Mouse (Mus musculus) MEL (cell line): ENCODE results near the gene Nat9.

Experiments
- BHLHE40 ChIP-seq: IDR thresholded peaks from 2 replicates; pipeline ENCODE4 v1.6.1; 2012; ENCODE audit warnings: low read depth, mild to moderate bottlenecking, inconsistent platforms, low read length, improper control_type of control experiment, borderline replicate concordance
- CTCF ChIP-seq, 3 experiments: IDR thresholded peaks in 2 of 3; conservative IDR thresholded peaks in 1 of 3; 2 replicates each; pipeline ENCODE4 v1.5.1; 2011 to 2012; ENCODE audit warnings: low read length in 3 of 3, low read depth in 2 of 3, mild to moderate bottlenecking in 2 of 3, improper control_type of control experiment in 1 of 3, inconsistent platforms in 1 of 3, mixed read lengths in 1 of 3, moderate library complexity in 1 of 3; ENCODE audit not compliant: control insufficient read depth in 1 of 3, insufficient read depth in 1 of 3, poor library complexity in 1 of 3, severe bottlenecking in 1 of 3
- EP300 ChIP-seq, 2 experiments: IDR thresholded peaks; 2 replicates each; pipeline ENCODE4 v1.6.1; 2011; ENCODE audit warnings: improper control_type of control experiment in 2 of 2, low read length in 2 of 2, low read depth in 1 of 2, mild to moderate bottlenecking in 1 of 2
- HCFC1 ChIP-seq: IDR thresholded peaks from 2 replicates; pipeline ENCODE4 v1.6.1; 2012; ENCODE audit warnings: low read depth, mild to moderate bottlenecking, inconsistent platforms, low read length, improper control_type of control experiment, moderate library complexity
- MAFK ChIP-seq: IDR thresholded peaks from 2 replicates; pipeline ENCODE4 v1.6.1; 2011; ENCODE audit warnings: low read depth, mild to moderate bottlenecking, low read length, improper control_type of control experiment, borderline replicate concordance
- MAX ChIP-seq: IDR thresholded peaks from 2 replicates; pipeline ENCODE4 v1.6.1; 2011; ENCODE audit warnings: low read length, improper control_type of control experiment
- MXI1 ChIP-seq: IDR thresholded peaks from 2 replicates; pipeline ENCODE4 v1.6.1; 2011; ENCODE audit warnings: mild to moderate bottlenecking, low read depth, low read length, improper control_type of control experiment
- NRF1 ChIP-seq: IDR thresholded peaks from 2 replicates; pipeline ENCODE4 v1.6.1; 2014; ENCODE audit warnings: low read depth, mild to moderate bottlenecking, inconsistent platforms, low read length, improper control_type of control experiment, moderate library complexity; ENCODE audit not compliant: poor library complexity, insufficient read depth, severe bottlenecking
- POLR2A ChIP-seq, 2 experiments: IDR thresholded peaks; 2 replicates each; pipeline ENCODE4 v1.6.1; 2011 to 2012; ENCODE audit warnings: low read length in 2 of 2, mild to moderate bottlenecking in 2 of 2, control low read depth in 1 of 2, improper control_type of control experiment in 1 of 2, low read depth in 1 of 2, moderate library complexity in 1 of 2; ENCODE audit not compliant: control insufficient read depth in 1 of 2, insufficient read depth in 1 of 2, poor library complexity in 1 of 2
- POLR2AphosphoS5 ChIP-seq: IDR thresholded peaks from 2 replicates; pipeline ENCODE4 v1.6.1; 2012; ENCODE audit warnings: low read depth, borderline replicate concordance, mild to moderate bottlenecking, inconsistent platforms, low read length, moderate library complexity, mixed read lengths
- TAL1 ChIP-seq: IDR thresholded peaks from 2 replicates; pipeline ENCODE4 v1.6.1; 2012; ENCODE audit warnings: mild to moderate bottlenecking, inconsistent platforms, low read length, moderate library complexity, mixed read lengths
- TCF12 ChIP-seq: IDR thresholded peaks from 2 replicates; pipeline ENCODE4 v1.6.1; 2014; ENCODE audit warnings: low read depth, mild to moderate bottlenecking, inconsistent platforms, low read length, improper control_type of control experiment, moderate library complexity
- USF1 ChIP-seq: IDR thresholded peaks from 2 replicates; pipeline ENCODE4 v1.6.1; 2014; ENCODE audit warnings: low read depth, mild to moderate bottlenecking, inconsistent platforms, low read length, improper control_type of control experiment, moderate library complexity
- ZC3H11A ChIP-seq: IDR thresholded peaks from 2 replicates; pipeline ENCODE4 v1.6.1; 2012; ENCODE audit warnings: low read depth, mild to moderate bottlenecking, inconsistent platforms, low read length, improper control_type of control experiment

DNA sequence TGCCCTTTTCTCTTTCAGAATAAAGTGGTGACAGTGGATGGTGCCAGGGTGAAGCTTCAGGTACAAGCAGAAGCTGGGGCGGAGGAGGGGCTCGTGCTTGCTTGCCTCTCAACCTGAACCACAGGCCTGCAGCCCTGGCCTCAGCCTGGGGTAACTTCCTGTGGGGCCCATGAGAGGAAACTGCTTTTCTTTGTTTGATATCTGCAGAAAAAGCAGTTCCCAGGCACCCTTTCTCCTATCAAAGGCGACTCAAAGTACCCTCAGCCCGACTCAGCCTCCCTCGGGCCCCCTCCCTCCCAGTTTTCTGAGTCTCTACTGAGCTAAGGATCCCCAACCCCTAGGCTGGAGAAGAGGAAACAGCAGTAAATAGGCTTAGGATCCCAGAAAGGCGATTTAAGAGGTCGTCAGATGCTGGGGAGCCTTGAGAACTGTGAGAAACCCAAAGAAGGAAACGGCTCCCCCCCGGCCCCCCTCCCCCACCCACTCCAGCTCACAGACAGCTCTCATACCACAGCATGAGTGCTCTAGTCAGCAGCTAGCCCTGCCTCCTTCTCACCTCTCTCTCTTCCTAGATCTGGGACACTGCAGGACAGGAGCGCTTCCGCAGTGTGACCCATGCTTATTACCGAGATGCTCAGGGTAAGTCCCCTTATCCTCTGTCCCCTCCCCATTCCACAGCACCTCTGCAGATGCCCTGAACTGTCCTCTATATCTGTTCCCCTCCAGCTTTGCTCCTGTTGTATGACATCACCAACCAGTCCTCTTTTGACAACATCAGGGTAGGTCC, 29.5 kb downstream of the Nat9 start:
- TF ChIP-seq MXI1 (peak; percentile 54; the same call in 1 of the 2 replicates), ZC3H11A (no peak), CTCF (IDR thresholded peaks at IDR 0.05 in 2 of 3, conservative IDR thresholded peaks at IDR 0.05 in 1 of 3; ENCODE audit: control insufficient read depth in 1 of 3, insufficient read depth in 1 of 3, low read depth in 2 of 3, low read length in 3 of 3, poor library complexity in 1 of 3, severe bottlenecking in 1 of 3) (no peak), USF1 (no peak), MAFK (no peak), EP300 (IDR thresholded peaks at IDR 0.05; ENCODE audit: low read depth in 1 of 2, low read length in 2 of 2) (peak; percentile 44 to 67; a peak in 3 of 4 replicates), MAX (peak; percentile 8; the same call in 1 of the 2 replicates), HCFC1 (peak; percentile 51; the same call in 1 of the 2 replicates), TAL1 (no peak), NRF1 (no peak), TCF12 (peak; percentile 54; the same call in 1 of the 2 replicates), BHLHE40 (0 out of 2 replicates have a peak, but pooled peaks have one; percentile 40), POLR2A (IDR thresholded peaks at IDR 0.05; ENCODE audit: control insufficient read depth in 1 of 2, insufficient read depth in 1 of 2, low read depth in 1 of 2, low read length in 2 of 2, poor library complexity in 1 of 2) (peak in 1 of 2 experiments; percentile 57; a peak in 2 of 4 replicates), POLR2AphosphoS5 (no peak)
